Comparison of ENCODE assay signal across 8 mouse cellular contexts in genomic region chr9:123215621-123216440, GRCm38 (mm10). TPM values are rescaled to one million over a fixed set of nuclear protein-coding genes. Genes with fewer than 3 reads are reported as not detected.
DNase-seq lines count a peak whose midpoint lies in the region; ATAC-seq and TF ChIP-seq lines count a peak whose summit lies in the region.

Gene Cdcp1, minus strand, starts transcription at chr9:123216038.

- H3K9me3 ChIP-seq in heart, embryonic 16.5 days (replicated peaks; ENCODE audit: control insufficient read depth, low read length), result no peaks in the 10 kb centered on the region
- no peaks in the 10 kb centered on the region for H3K9me3 ChIP-seq in forebrain, postnatal 0 days (ENCODE audit: low read length)

- no peaks in the 10 kb centered on the region for H3K36me3 ChIP-seq in heart, embryonic 16.5 days (ENCODE audit: control insufficient read depth, insufficient read depth)
- H3K36me3 ChIP-seq in forebrain, postnatal 0 days (ENCODE audit: insufficient read depth), result no peaks in the 10 kb centered on the region

- peak within 1 kb of the TSS; percentile 63 for H3K9ac ChIP-seq in heart, embryonic 16.5 days (ENCODE audit: low read length)
- no peak within 1 kb of the TSS for H3K9ac ChIP-seq in forebrain, postnatal 0 days

- ATAC-seq in heart, embryonic 16.5 days (replicated peaks; ENCODE audit: extremely low read depth, insufficient read depth, low FRiP score), result no peak
- no peak for ATAC-seq in forebrain, postnatal 0 days
- peak; percentile 47 for ATAC-seq in megakaryocyte-erythroid progenitor cell, adult 5-6 weeks (replicated peaks; ENCODE audit: low FRiP score, low TSS enrichment, poor library complexity, severe bottlenecking)

- no peak within 1 kb of the TSS for H3K27ac ChIP-seq in heart, embryonic 16.5 days (ENCODE audit: low read length)
- no peak within 1 kb of the TSS for H3K27ac ChIP-seq in forebrain, postnatal 0 days (ENCODE audit: low read depth, low read length)

- intact Hi-C loops in heart, postnatal 25 days (cut with DNase I), result no loop called here
- intact Hi-C loops in left cerebral cortex, postnatal 14 days (cut with DNase I), result no loop called here

- H3K4me2 ChIP-seq in heart, embryonic 16.5 days (ENCODE audit: low read depth, low read length), result peak within 1 kb of the TSS; percentile 74
- H3K4me2 ChIP-seq in forebrain, postnatal 0 days (ENCODE audit: low read depth), result peak within 1 kb of the TSS; percentile 46

- no peak for TF ChIP-seq CTCF in forebrain, postnatal 0 days (IDR thresholded peaks at IDR 0.05; ENCODE audit: low read depth)

- no peak for DNase-seq in heart, postnatal 25 days (ENCODE audit: low spot score)
- DNase-seq in forebrain, postnatal 0 days, result no peak
- peak; percentile 55 to 75 for DNase-seq in kidney, postnatal 4 days
- no peak for DNase-seq in layer of hippocampus, adult 8-10 months (ENCODE audit: low spot score in 2 of 2)
- DNase-seq in left cerebral cortex, postnatal 14 days (ENCODE audit: low spot score in 2 of 2), result no peak
- DNase-seq in cerebellum, adult 8-10 months, result no peak

- peak within 1 kb of the TSS; percentile 47 for H3K4me3 ChIP-seq in heart, embryonic 16.5 days (ENCODE audit: low read length)
- peak within 1 kb of the TSS; percentile 16; the same call in 1 of the 2 replicates for H3K4me3 ChIP-seq in forebrain, postnatal 0 days (ENCODE audit: low read depth, low read length)

- peaks cover 8% of the 10 kb centered on the region for H3K27me3 ChIP-seq in heart, embryonic 16.5 days (ENCODE audit: control insufficient read depth, insufficient read depth, low read length)
- H3K27me3 ChIP-seq in forebrain, postnatal 0 days (ENCODE audit: insufficient read depth, low read length), result peaks cover 8% of the 10 kb centered on the region

- peaks cover 15% of the 10 kb centered on the region for H3K4me1 ChIP-seq in heart, embryonic 16.5 days (ENCODE audit: control insufficient read depth, insufficient read depth, low read length)
- no peaks in the 10 kb centered on the region for H3K4me1 ChIP-seq in forebrain, postnatal 0 days (ENCODE audit: insufficient read depth)

- 7% methylated on average over 45 of the region's 45 CpGs for WGBS in heart, embryonic 16.5 days
- WGBS in forebrain, postnatal 0 days, result 10% methylated on average over 42 of the region's 45 CpGs

RNA-seq across cellular contexts. Expression of gene Cdcp1, which starts in this region (rescaled TPM):
- 1.7 and 2.2 TPM in 2 replicates for polyA plus RNA-seq in heart, embryonic 16.5 days (2015; fragmentation: Nextera tagmentation; extraction: Ambion mirVana)
- total RNA-seq in heart, postnatal 25 days (2021), result under 1 TPM; 0.08 TPM
- 0.48 and 0.92 TPM in 2 replicates for total RNA-seq in forebrain, postnatal 0 days (2014; rRNA removed)
- 0.10 and 0.16 TPM in 2 replicates for polyA plus RNA-seq in forebrain, postnatal 0 days (2015; fragmentation: Nextera tagmentation; extraction: Ambion mirVana)
- total RNA-seq in megakaryocyte-erythroid progenitor cell, adult 5-6 weeks (2014; fragmentation: Nextera tagmentation), result 0.57 and 1.2 TPM in 2 replicates
- 0.38 and 0.72 TPM in 2 replicates for total RNA-seq in megakaryocyte-erythroid progenitor cell, adult 5-6 weeks (2017)
- under 1 TPM in 1 of 4 experiments, not detected in 3; 0.11 TPM for total RNA-seq in layer of hippocampus, adult 8-10 months (2022)
- total RNA-seq in left cerebral cortex, postnatal 14 days (2021), result under 1 TPM; 0.06 to 0.18 TPM

Comparison
In these comparisons a context has a peak if more than half of its experiments do, and no peak if none do; other contexts are left out.
1. DNase-seq: peak in kidney, postnatal 4 days (2 of 2); none in heart, postnatal 25 days (single experiment), forebrain, postnatal 0 days (single experiment), layer of hippocampus, adult 8-10 months (0 of 2), left cerebral cortex, postnatal 14 days (0 of 2) and cerebellum, adult 8-10 months (single experiment).